Mouse (Mus musculus) kidney, embryonic 15.5 days (tissue): ENCODE results near the gene Jpt1. TPM values are rescaled to one million over a fixed set of nuclear protein-coding genes. Genes with fewer than 3 reads are reported as not detected.

Source experiments
- ATAC-seq: fragments of 200-750 bp; cut with Nextera tagmentation; replicated peaks from 2 replicates; pipeline ENCODE4 v1.8.0; 2017; ENCODE audit warnings: moderate TSS enrichment; ENCODE audit not compliant: low FRiP score
- H3K27ac ChIP-seq: fragments of 300-500 bp; sonication (generic); 2 replicates; pipeline ENCODE4 v1.5.1; 2015; ENCODE audit warnings: mild to moderate bottlenecking, inconsistent platforms
- H3K27me3 ChIP-seq: fragments of 300-500 bp; sonication (generic); 2 replicates; pipeline ENCODE4 v1.6.1; 2015; ENCODE audit warnings: inconsistent platforms
- H3K36me3 ChIP-seq: fragments of 300-500 bp; sonication (generic); 2 replicates; pipeline ENCODE4 v1.6.1; 2015; ENCODE audit warnings: inconsistent platforms
- H3K4me1 ChIP-seq: fragments of 300-500 bp; sonication (generic); 2 replicates; pipeline ENCODE4 v1.6.1; 2015; ENCODE audit warnings: inconsistent platforms
- H3K4me2 ChIP-seq: fragments of 300-500 bp; sonication (generic); 2 replicates; pipeline ENCODE4 v1.6.1; 2015; ENCODE audit warnings: moderate library complexity, mild to moderate bottlenecking, inconsistent platforms
- H3K4me3 ChIP-seq: fragments of 300-500 bp; sonication (generic); replicated peaks from 2 replicates; pipeline ENCODE4 v1.5.1; 2015; ENCODE audit warnings: mild to moderate bottlenecking, inconsistent platforms
- H3K9ac ChIP-seq: fragments of 300-500 bp; sonication (generic); 2 replicates; pipeline ENCODE4 v1.6.1; 2015; ENCODE audit warnings: mild to moderate bottlenecking, inconsistent platforms
- H3K9me3 ChIP-seq: fragments of 300-500 bp; sonication (generic); replicated peaks from 2 replicates; pipeline ENCODE4 v1.6.1; 2016; ENCODE audit warnings: inconsistent platforms
- WGBS: fragments of 180-500 bp; shearing (Covaris S2); methylation state at CpG from one replicate; pipeline ENCODE4 v1.1.7; 2015; ENCODE audit warnings: mixed read lengths; 5-methylcytosine and 5-hydroxymethylcytosine counted together
- polyA plus RNA-seq: library from polyadenylated mRNA; unstranded; fragments of >200 nt; fragmentation: Nextera tagmentation; extraction: Ambion mirVana; gene quantifications from 2 replicates; pipeline ENCODE4 v1.2.1, GENCODE M21; 2015

The Jpt1 gene
- polyA plus RNA-seq, 1 experiment from 2014 or later, result 457 TPM

DNA sequence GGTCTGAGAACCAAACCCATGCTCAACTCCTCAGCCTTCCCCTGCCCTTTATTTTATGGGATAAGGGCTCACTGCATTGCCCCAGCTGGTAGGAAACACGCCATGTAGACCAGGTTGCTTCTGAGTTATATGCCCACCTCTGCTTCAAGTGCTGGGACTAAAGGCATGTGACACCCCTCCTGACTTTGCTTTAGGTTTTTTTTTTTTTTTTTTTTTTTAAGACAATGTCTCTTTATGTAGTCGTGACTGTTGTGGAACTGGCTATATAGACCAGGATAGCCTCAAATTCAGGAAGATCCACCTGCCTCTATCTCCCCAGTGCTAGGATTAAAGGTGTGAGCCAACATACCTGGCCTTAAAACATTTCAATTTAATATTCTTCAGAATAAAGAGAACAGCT lies 8.5 kb upstream of the Jpt1 start:
- 83% methylated on average over 2 of the region's 2 CpGs for WGBS
- Histone ChIP-seq H3K4me3 (no peak overlapping the region), H3K36me3 (peaks cover 57% of the 10 kb centered on the region), H3K27me3 (no peaks in the 10 kb centered on the region), H3K9ac (no peak overlapping the region), H3K4me1 (peaks cover 4% of the 10 kb centered on the region; the same call in 1 of the 2 replicates), H3K27ac (no peak overlapping the region), H3K9me3 (no peaks in the 10 kb centered on the region), H3K4me2 (no peak overlapping the region)
- ATAC-seq, result no peak

DNA sequence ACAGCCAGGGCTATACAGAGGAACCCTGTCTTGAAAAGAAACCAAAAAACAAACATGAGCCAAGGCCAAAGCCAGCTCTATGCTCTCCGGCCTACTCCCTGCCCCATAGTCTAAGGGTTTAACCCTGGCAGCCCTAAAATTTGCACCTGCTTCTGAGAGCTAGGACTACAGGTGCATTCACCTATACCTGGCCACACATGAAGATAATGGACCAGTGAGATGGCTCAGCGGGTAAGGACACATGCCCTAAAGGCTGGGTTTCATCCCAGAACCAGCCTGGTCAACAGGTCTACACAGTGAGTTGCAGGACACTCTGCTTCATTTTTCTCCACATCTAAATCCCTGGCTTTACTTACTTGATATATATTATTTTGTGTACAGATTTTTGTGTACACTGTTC lies 8.1 kb upstream of the Jpt1 start:
- H3K9me3 ChIP-seq, result no peaks in the 10 kb centered on the region
- H3K27ac ChIP-seq, result no peak overlapping the region
- no peak overlapping the region for H3K4me3 ChIP-seq
- H3K9ac ChIP-seq, result no peak overlapping the region
- H3K4me1 ChIP-seq, result peaks cover 4% of the 10 kb centered on the region; the same call in 1 of the 2 replicates
- peaks cover 53% of the 10 kb centered on the region for H3K36me3 ChIP-seq
- no peaks in the 10 kb centered on the region for H3K27me3 ChIP-seq
- 93% methylated on average over 2 of the region's 2 CpGs for WGBS
- ATAC-seq, result no peak
- H3K4me2 ChIP-seq, result no peak overlapping the region

DNA sequence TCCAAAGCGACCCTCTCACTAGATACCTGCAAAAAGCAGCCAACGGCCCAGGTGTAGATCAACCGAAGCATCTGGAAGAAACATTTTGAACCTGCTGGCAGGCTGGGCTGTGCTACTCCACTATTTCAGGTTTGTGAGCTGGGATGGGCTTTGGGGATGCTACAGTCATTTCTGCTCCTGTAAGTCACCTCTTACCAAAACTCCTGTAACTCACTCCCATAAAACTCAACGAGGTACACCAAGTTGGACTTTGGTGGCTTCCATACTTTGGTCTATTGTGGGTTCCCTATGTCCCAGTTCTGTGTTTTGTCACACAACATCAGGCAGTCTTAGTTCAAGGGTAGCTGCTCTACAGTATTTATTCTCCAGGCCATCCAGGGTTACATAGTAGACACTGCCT lies 6.9 kb upstream of the Jpt1 start:
- H3K27ac ChIP-seq, result no peak overlapping the region
- ATAC-seq, result no peak
- H3K4me1 ChIP-seq, result peaks cover 4% of the 10 kb centered on the region; the same call in 1 of the 2 replicates
- H3K9ac ChIP-seq, result no peak overlapping the region
- H3K36me3 ChIP-seq, result peaks cover 41% of the 10 kb centered on the region
- H3K27me3 ChIP-seq, result no peaks in the 10 kb centered on the region
- H3K4me3 ChIP-seq, result no peak overlapping the region
- WGBS, result 82% methylated on average over 4 of the region's 4 CpGs
- no peak overlapping the region for H3K4me2 ChIP-seq
- no peaks in the 10 kb centered on the region for H3K9me3 ChIP-seq

GRCm38 (mm10) chr11:115520218-115520617 lies 6.0 kb upstream of the Jpt1 start:
- H3K4me3 ChIP-seq, result no peak overlapping the region
- H3K27me3 ChIP-seq, result no peaks in the 10 kb centered on the region
- peaks cover 4% of the 10 kb centered on the region; the same call in 1 of the 2 replicates for H3K4me1 ChIP-seq
- no peaks in the 10 kb centered on the region for H3K9me3 ChIP-seq
- ATAC-seq, result no peak
- H3K9ac ChIP-seq, result no peak overlapping the region
- no peak overlapping the region for H3K27ac ChIP-seq
- no peak overlapping the region for H3K4me2 ChIP-seq
- peaks cover 32% of the 10 kb centered on the region for H3K36me3 ChIP-seq
- 89% methylated on average over 2 of the region's 2 CpGs for WGBS

DNA sequence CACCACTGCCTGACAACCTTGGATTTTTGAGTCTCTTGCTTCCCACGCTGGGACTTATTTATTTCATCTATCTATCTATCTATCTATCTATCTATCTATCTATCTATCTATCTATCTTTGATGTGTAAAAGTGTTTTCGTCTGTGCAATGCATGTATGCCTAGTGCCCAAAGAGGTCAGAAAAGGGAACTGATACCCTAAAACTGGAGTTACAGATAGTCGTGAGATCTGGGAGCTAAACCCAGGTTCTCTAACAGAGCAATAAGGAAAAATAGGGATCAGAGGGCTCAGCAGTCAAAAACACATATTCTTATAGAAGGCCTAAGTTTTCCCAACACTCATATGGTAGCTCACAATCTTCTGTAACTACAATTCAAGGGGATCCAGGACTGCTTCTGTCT lies 5.4 kb upstream of the Jpt1 start:
- Histone ChIP-seq H3K27ac (no peak overlapping the region), H3K9ac (no peak overlapping the region), H3K9me3 (no peaks in the 10 kb centered on the region), H3K4me2 (no peak overlapping the region), H3K4me1 (peaks cover 8% of the 10 kb centered on the region; the same call in 1 of the 2 replicates), H3K27me3 (no peaks in the 10 kb centered on the region), H3K36me3 (peaks cover 26% of the 10 kb centered on the region), H3K4me3 (no peak overlapping the region)
- ATAC-seq, result no peak
- WGBS, result 84% methylated on average over 3 of the region's 3 CpGs

GRCm38 (mm10) chr11:115518693-115519092 lies 4.5 kb upstream of the Jpt1 start:
- H3K36me3 ChIP-seq, result peaks cover 17% of the 10 kb centered on the region
- ATAC-seq, result no peak
- peaks cover 8% of the 10 kb centered on the region; the same call in 1 of the 2 replicates for H3K4me1 ChIP-seq
- no peak overlapping the region for H3K27ac ChIP-seq
- no peak overlapping the region for H3K4me2 ChIP-seq
- H3K9ac ChIP-seq, result no peak overlapping the region
- no peak overlapping the region for H3K4me3 ChIP-seq
- H3K9me3 ChIP-seq, result no peaks in the 10 kb centered on the region
- H3K27me3 ChIP-seq, result no peaks in the 10 kb centered on the region
- 47% methylated on average over 9 of the region's 9 CpGs for WGBS

DNA sequence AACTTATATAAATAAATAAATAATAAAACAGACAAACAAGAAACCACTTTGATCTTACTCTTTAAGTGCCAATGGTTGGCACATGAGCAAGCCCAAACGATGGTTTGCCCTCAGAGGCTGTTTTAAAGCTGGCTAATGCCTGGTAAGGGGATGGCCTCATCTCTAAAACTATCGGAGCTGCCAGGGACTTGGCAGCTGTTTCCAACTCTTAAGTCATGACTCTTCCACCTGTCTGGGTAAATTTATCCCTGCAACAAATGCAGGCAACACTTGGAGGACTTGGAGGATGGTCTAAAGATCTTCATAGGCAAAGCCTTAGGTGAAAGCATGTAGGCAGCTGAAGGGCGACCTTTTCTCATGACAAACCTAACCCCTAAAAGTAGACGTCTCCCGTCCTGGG lies 2.8 kb upstream of the Jpt1 start:
- H3K27me3 ChIP-seq, result no peaks in the 10 kb centered on the region
- no peak overlapping the region for H3K4me3 ChIP-seq
- 79% methylated on average over 5 of the region's 5 CpGs for WGBS
- no peak overlapping the region for H3K27ac ChIP-seq
- H3K4me1 ChIP-seq, result peaks cover 18% of the 10 kb centered on the region
- no peak for ATAC-seq
- no peaks in the 10 kb centered on the region for H3K9me3 ChIP-seq
- peaks cover 6% of the 10 kb centered on the region for H3K36me3 ChIP-seq
- no peak overlapping the region for H3K9ac ChIP-seq
- no peak overlapping the region for H3K4me2 ChIP-seq

DNA sequence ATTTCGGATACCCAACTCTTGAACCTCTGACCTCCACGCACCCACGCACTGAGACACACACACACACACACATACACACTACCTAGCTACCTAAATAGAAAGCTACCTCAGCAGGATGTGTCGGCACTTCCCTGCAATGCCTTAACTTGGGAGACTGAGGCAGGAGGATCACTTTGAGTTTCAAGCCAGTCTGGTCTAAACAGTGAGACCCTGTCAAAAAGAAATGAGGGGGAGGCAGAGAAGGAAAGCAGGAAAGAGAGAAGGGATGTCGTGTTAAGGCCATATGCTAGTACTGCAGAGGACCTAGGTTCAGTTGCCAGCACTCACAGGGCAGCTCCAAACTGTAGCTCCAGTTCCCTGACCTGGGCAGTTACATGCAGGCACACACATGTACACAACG lies 834 bp upstream of the Jpt1 start:
- WGBS, result 61% methylated on average over 6 of the region's 6 CpGs
- H3K27me3 ChIP-seq, result no peaks in the 10 kb centered on the region
- H3K4me2 ChIP-seq, result no peak overlapping the region
- no peak overlapping the region for H3K4me3 ChIP-seq
- no peak overlapping the region for H3K27ac ChIP-seq
- H3K4me1 ChIP-seq, result peaks cover 37% of the 10 kb centered on the region
- ATAC-seq, result no peak
- no peak overlapping the region for H3K9ac ChIP-seq
- no peaks in the 10 kb centered on the region for H3K9me3 ChIP-seq
- no peaks in the 10 kb centered on the region for H3K36me3 ChIP-seq

DNA sequence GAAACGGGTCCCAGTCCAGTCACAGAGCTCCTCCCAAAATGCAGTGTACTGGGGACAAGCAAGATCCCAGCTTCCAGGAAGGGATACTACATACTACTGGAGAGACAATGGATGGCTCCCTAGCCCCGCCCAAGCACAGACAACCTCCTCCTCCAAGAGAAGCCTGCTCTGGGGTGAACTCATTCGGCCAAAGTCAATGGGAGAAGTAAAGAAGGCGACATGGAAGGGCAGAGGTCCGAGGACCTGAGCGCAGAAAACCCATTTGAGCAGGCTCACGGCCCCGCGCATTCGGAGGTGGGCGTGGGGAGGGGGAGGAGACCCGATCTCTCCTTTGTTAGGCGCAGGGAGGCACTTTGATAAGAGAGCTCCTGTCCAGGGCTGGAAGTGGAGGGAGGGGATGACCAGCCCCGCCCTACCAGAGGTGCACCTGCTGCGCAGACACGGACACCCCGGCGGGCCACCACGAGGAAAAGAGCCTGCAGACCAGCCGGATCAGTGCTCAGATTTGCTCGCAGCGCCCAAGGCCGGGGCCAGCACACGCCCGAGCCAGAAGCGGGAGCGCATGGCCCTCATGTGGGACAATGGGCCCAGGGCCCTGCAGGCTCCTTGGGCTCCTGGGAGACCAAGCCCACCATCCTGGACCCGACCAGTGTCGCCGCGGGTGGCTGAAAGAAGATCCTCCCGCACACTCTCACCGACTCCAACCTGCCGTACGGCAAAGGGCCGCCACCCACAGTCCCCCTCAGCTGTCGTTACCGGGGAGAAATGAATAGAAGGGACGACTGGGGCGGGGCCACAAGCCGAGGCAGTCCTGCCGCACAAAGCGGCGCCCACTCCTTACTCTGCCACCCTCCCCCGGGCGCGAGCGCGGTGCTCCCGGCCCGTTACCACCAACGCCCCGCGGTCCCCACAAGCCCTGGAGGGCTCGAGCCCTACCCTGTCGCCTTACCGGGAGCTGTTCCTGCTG lies 633 bp downstream of the Jpt1 start:
- WGBS, result under 1% methylated on average over 57 of the region's 57 CpGs
- Histone ChIP-seq H3K27ac (peak overlapping the region; percentile 91), H3K36me3 (no peaks in the 10 kb centered on the region), H3K9me3 (no peaks in the 10 kb centered on the region), H3K4me3 (peak overlapping the region; percentile 71), H3K9ac (peak overlapping the region; percentile 98), H3K4me2 (peak overlapping the region; percentile 79), H3K4me1 (peaks cover 43% of the 10 kb centered on the region), H3K27me3 (no peaks in the 10 kb centered on the region)
- peak; percentile 59 for ATAC-seq

DNA sequence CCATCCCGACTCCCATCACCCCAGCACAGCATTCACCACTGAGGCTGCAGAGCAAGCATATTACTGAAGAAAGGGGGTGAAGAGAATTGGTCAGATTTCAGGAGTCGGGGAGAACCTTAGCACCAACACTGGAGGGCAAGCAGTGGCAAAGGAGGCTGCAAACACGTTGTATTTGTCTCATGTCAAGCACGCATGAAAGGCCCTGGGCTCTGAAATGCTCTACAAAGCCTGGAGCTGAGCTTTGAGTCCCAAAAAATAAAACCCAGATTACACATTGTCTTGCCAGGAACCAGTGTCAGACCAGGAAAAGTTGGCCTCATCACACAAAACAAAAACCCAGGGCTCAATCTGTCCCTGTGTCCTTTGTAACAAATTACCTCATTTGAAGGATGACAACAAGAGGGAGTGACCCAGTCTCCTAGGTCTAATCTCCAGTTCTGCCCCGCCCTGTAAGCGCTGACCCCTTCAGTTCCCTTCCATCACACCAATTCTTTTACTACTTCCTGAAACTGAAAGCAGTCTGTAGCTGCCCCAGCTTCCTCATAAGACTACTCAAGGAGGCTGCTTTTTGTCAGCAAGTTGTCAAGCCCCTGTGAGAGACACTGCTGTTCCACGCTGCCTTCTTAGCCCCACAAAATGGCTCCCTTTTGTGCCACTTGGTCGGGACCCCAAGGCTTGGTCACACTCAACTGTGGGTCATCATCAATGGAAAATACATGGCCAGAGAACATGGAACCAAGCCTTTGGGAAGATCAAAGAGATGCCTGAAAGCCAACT lies 1.6 kb downstream of the Jpt1 start:
- Histone ChIP-seq H3K4me2 (peak overlapping the region; percentile 79), H3K4me3 (peak overlapping the region; percentile 71), H3K9me3 (no peaks in the 10 kb centered on the region), H3K4me1 (peaks cover 45% of the 10 kb centered on the region), H3K27me3 (no peaks in the 10 kb centered on the region), H3K36me3 (no peaks in the 10 kb centered on the region), H3K27ac (peak overlapping the region; percentile 91), H3K9ac (peak overlapping the region; percentile 98)
- ATAC-seq, result no peak
- WGBS, result 18% methylated on average over 8 of the region's 8 CpGs

GRCm38 (mm10) chr11:115512004-115512403 lies 2.2 kb downstream of the Jpt1 start:
- 37% methylated on average over 3 of the region's 3 CpGs for WGBS
- peak overlapping the region; percentile 79 for H3K4me2 ChIP-seq
- peaks cover 51% of the 10 kb centered on the region for H3K4me1 ChIP-seq
- H3K9me3 ChIP-seq, result no peaks in the 10 kb centered on the region
- H3K36me3 ChIP-seq, result no peaks in the 10 kb centered on the region
- H3K9ac ChIP-seq, result peak overlapping the region; percentile 98
- peak overlapping the region; percentile 71 for H3K4me3 ChIP-seq
- peak overlapping the region; percentile 91; the same call in 1 of the 2 replicates for H3K27ac ChIP-seq
- no peaks in the 10 kb centered on the region for H3K27me3 ChIP-seq
- ATAC-seq, result no peak

DNA sequence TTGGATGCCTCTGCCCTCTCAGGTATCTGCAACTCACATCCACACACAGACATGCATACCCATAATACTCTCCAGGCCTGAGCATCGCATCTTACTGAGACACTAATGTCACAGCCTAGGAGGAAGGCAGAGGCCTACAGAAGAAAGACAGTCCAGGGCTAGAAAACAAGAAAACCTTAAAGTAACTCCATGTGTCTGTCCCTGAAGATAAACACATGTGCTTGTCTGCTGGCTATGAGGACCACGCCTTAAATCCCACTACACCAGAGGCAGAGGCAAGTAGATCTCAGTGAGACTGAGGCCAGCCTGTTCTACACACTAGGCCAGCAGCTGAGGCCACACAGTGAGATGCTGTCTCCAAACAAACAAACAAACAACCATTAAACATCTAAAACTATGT lies 3.1 kb downstream of the Jpt1 start:
- Histone ChIP-seq H3K27me3 (no peaks in the 10 kb centered on the region), H3K27ac (peak overlapping the region; percentile 45; the same call in 1 of the 2 replicates), H3K9ac (peak overlapping the region; percentile 98; the same call in 1 of the 2 replicates), H3K4me1 (peaks cover 54% of the 10 kb centered on the region), H3K4me2 (peak overlapping the region; percentile 79), H3K9me3 (no peaks in the 10 kb centered on the region), H3K36me3 (peaks cover 3% of the 10 kb centered on the region; the same call in 1 of the 2 replicates), H3K4me3 (peak overlapping the region; percentile 71)
- ATAC-seq, result no peak
- 73% methylated on average over 2 of the region's 2 CpGs for WGBS
